Mouse (Mus musculus) cerebellum, postnatal 36 days (tissue): ENCODE data around the gene Lnx2.

Source experiments
- DNase-seq, 2 experiments: peaks; one replicate each; pipeline ENCODE4 v3.0.0; 2021 to 2022; ENCODE audit warnings: mixed read lengths in 2 of 2

The Lnx2 gene

GRCm38 (mm10) chr5:147076026-147076798 lies at the start of gene Lnx2:
TSS of gene Lnx2 (minus strand) at chr5:147076586.
- DNase-seq = peak; percentile 98

- no peak for DNase-seq
These were observed 49.3 kb upstream of the Lnx2 start for GRCm38 (mm10) chr5:147125542-147126185.

GRCm38 (mm10) chr5:147124794-147125193 lies 48.4 kb upstream of the Lnx2 start:
- no peak for DNase-seq

GRCm38 (mm10) chr5:147121146-147121545 lies 44.8 kb upstream of the Lnx2 start:
- no peak for DNase-seq

GRCm38 (mm10) chr5:147117027-147117426 lies 40.6 kb upstream of the Lnx2 start:
- DNase-seq = no peak

GRCm38 (mm10) chr5:147115631-147116030 lies 39.2 kb upstream of the Lnx2 start:
- DNase-seq = no peak

- DNase-seq = no peak
These were observed 38.4 kb upstream of the Lnx2 start for GRCm38 (mm10) chr5:147114738-147115137.

GRCm38 (mm10) chr5:147108861-147109591 lies 32.6 kb upstream of the Lnx2 start:
- DNase-seq = peak; percentile 22 to 28

GRCm38 (mm10) chr5:147107276-147107675 lies 30.9 kb upstream of the Lnx2 start:
- peak; percentile 57 to 67 for DNase-seq

GRCm38 (mm10) chr5:147102295-147102694 lies 25.9 kb upstream of the Lnx2 start:
- DNase-seq = no peak

GRCm38 (mm10) chr5:147100180-147100579 lies 23.8 kb upstream of the Lnx2 start:
- DNase-seq = no peak

- no peak for DNase-seq
These were observed 22.3 kb upstream of the Lnx2 start for GRCm38 (mm10) chr5:147098667-147099066.

- DNase-seq = no peak
These were observed 20.2 kb upstream of the Lnx2 start for GRCm38 (mm10) chr5:147096586-147096985.

- DNase-seq = peak in 1 of 2 experiments; percentile 38
These were observed 17.9 kb upstream of the Lnx2 start for GRCm38 (mm10) chr5:147094296-147094695.

- no peak for DNase-seq
These were observed 16.1 kb upstream of the Lnx2 start for GRCm38 (mm10) chr5:147092448-147092847.

GRCm38 (mm10) chr5:147090256-147090963 lies 14.0 kb upstream of the Lnx2 start:
- peak; percentile 79 to 80 for DNase-seq

- DNase-seq = no peak
These were observed 13.4 kb upstream of the Lnx2 start for GRCm38 (mm10) chr5:147089836-147090235.

GRCm38 (mm10) chr5:147086816-147087215 lies 10.4 kb upstream of the Lnx2 start:
- DNase-seq = no peak

GRCm38 (mm10) chr5:147085201-147085894 lies 9.0 kb upstream of the Lnx2 start:
- DNase-seq = peak; percentile 90

GRCm38 (mm10) chr5:147078110-147078900 lies 1.9 kb upstream of the Lnx2 start:
- no peak for DNase-seq

- peak; percentile 94 to 96 for DNase-seq
These were observed 1.1 kb upstream of the Lnx2 start for GRCm38 (mm10) chr5:147077305-147078034.
